Mouse (Mus musculus): Measurements from ENCODE around the gene Gm10719.
"Not testable (repeated sequence)": the region's sequence is repeated elsewhere in the genome, so short reads cannot be mapped to it uniquely, and the experiment has no call there.

- TF ChIP-seq CTCF (IDR thresholded peaks at IDR 0.05; ENCODE audit: borderline replicate concordance, insufficient read depth, low read length); POLR2A (IDR thresholded peaks at IDR 0.05; ENCODE audit: low read depth, low read length): not testable (repeated sequence)
These were observed 19.4 kb downstream of the Gm10719 start, which contains the start of gene Gm10715 for GRCm38 (mm10) chr9:3036577-3036976.

Measured in embryonic fibroblast, embryonic 13.5 days (primary cell).